Mouse (Mus musculus) liver, embryonic 11.5 days (tissue): Measurements from ENCODE around the gene Samt2. TPM values are rescaled to one million over a fixed set of nuclear protein-coding genes. Genes with fewer than 3 reads are reported as not detected.
"Not testable (repeated sequence)": the region's sequence is repeated elsewhere in the genome, so short reads cannot be mapped to it uniquely, and the experiment has no call there.

ENCODE experiments used
- ATAC-seq: fragments of 200-750 bp; cut with Nextera tagmentation; replicated peaks from 2 replicates; pipeline ENCODE4 v1.8.0; 2017; ENCODE audit warnings: moderate number of reproducible peaks, mild to moderate bottlenecking, moderate TSS enrichment, moderate library complexity; ENCODE audit not compliant: low FRiP score
- DNase-seq: peaks from one replicate; pipeline ENCODE4 v3.0.0-alpha.2; 2017; ENCODE audit warnings: low spot score
- H3K27ac ChIP-seq: fragments of 300-500 bp; sonication (generic); 2 replicates; pipeline ENCODE4 v1.5.1; 2014; ENCODE audit warnings: mild to moderate bottlenecking, low read depth, low read length, control low read depth
- H3K27me3 ChIP-seq: fragments of 300-500 bp; sonication (generic); replicated peaks from 2 replicates; pipeline ENCODE4 v1.6.1; 2014; ENCODE audit warnings: low read length, mixed read lengths; ENCODE audit not compliant: control insufficient read depth, insufficient read depth
- H3K36me3 ChIP-seq: fragments of 300-500 bp; sonication (generic); 2 replicates; pipeline ENCODE4 v1.6.1; 2014; ENCODE audit warnings: mild to moderate bottlenecking, low read length, moderate library complexity, mixed read lengths; ENCODE audit not compliant: control insufficient read depth, insufficient read depth
- H3K4me1 ChIP-seq: fragments of 300-500 bp; sonication (generic); replicated peaks from 2 replicates; pipeline ENCODE4 v1.6.1; 2014; ENCODE audit warnings: low read length, mixed read lengths; ENCODE audit not compliant: control insufficient read depth, insufficient read depth
- H3K4me2 ChIP-seq: fragments of 300-500 bp; sonication (generic); 2 replicates; pipeline ENCODE4 v1.6.1; 2014; ENCODE audit warnings: mild to moderate bottlenecking, control low read depth, moderate library complexity
- H3K4me3 ChIP-seq: fragments of 300-500 bp; sonication (generic); 2 replicates; pipeline ENCODE4 v1.5.1; 2014; ENCODE audit warnings: low read depth, low read length, control low read depth
- H3K9ac ChIP-seq: fragments of 300-500 bp; sonication (generic); 2 replicates; pipeline ENCODE4 v1.6.1; 2014; ENCODE audit warnings: low read depth, low read length, control low read depth
- H3K9me3 ChIP-seq: fragments of 300-500 bp; sonication (generic); 2 replicates; pipeline ENCODE4 v1.6.1; 2016; ENCODE audit warnings: low read length, inconsistent platforms, mixed read lengths; ENCODE audit not compliant: control insufficient read depth
- WGBS: fragments of 180-500 bp; shearing (Covaris S2); extraction: QIAGEN DNeasy Blood & Tissue Kit; methylation state at CpG from one replicate; pipeline ENCODE4 v1.1.7; 2014; 5-methylcytosine and 5-hydroxymethylcytosine counted together
- polyA plus RNA-seq: library from polyadenylated mRNA; unstranded; fragments of >200 nt; fragmentation: Nextera tagmentation; extraction: Ambion mirVana; gene quantifications from 2 replicates; pipeline ENCODE4 v1.2.1, GENCODE M21; 2014

Gene Samt2
- polyA plus RNA-seq = not detected in 2 replicates

GRCm38 (mm10) chrX:154579260-154579659 is at the start of gene Samt2:
Samt2 (minus strand) TSS chrX:154579360.
- H3K4me2 ChIP-seq, H3K9ac ChIP-seq, H3K27ac ChIP-seq, ATAC-seq, H3K9me3 ChIP-seq, H3K4me1 ChIP-seq, H3K36me3 ChIP-seq, DNase-seq, H3K4me3 ChIP-seq, H3K27me3 ChIP-seq: not testable (repeated sequence)
- WGBS = 77% methylated on average over 2 of the region's 2 CpGs

Other genes starting within 250 kb of the Samt2 start
- not detected in 2 replicates for gene 4930524N10Rik, start 236.0 kb downstream of the Samt2 start, polyA plus RNA-seq
- gene Samt4, start 97.4 kb downstream of the Samt2 start, polyA plus RNA-seq = not detected in 2 replicates